Mouse (Mus musculus) MN1 (cell line): ENCODE results near the gene Gpx6.

Source experiments
- DNase-seq: peaks from one replicate; pipeline ENCODE4 v3.0.0-alpha.2; 2016; ENCODE audit warnings: low spot score

Gene Gpx6

GRCm38 (mm10) chr13:21323405-21323804 lies 11.5 kb downstream of the Gpx6 start:
- no peak for DNase-seq

GRCm38 (mm10) chr13:21326191-21326590 lies 14.3 kb downstream of the Gpx6 start:
- peak; percentile 30 for DNase-seq

- DNase-seq, result peak; percentile 79
Measured at GRCm38 (mm10) chr13:21326657-21327211, 14.8 kb downstream of the Gpx6 start.

DNA sequence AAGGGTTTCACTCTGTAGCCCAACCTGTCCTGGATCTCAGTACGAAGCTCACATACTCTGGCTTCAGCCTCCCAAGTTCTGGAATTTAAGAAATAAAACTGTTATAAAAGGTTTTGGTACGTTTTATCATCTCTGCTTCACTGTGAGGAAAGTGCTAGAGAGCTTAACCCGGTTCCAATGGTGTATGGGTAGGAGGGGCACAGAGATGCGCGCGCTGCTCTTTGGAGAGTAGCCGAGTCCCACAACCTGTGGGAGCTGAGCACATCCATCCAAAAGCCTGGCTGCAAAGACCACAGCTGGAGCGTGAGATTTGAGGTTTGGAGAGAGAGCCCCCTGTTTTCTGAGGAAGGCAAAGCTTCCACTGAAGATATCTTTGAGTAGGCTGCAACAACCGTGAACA lies 15.5 kb downstream of the Gpx6 start:
- peak; percentile 11 for DNase-seq

DNA sequence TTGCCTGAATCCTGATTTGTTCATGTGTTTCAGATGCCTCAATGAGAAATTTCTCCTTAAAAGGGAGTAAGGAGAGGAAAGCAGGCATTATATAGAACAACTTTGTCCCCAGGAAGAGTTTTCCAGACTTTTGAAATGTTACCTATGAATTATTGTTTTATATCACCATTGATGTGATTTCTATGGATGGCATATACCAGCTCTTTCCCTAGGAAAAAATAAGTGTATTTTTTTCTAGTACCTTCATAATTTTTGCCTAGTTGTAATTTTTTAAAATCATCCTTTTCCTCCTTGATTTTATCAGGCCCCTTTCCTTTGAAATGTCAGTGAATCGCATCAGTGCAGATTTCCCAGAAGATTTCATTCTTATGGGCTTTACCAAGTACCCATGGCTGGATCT lies 34.7 kb downstream of the Gpx6 start, which contains the start of gene Olfr1367:
Olfr1367 (plus strand) TSS at position 301 of the 400 bp plus-strand sequence.
- DNase-seq, result no peak

DNA sequence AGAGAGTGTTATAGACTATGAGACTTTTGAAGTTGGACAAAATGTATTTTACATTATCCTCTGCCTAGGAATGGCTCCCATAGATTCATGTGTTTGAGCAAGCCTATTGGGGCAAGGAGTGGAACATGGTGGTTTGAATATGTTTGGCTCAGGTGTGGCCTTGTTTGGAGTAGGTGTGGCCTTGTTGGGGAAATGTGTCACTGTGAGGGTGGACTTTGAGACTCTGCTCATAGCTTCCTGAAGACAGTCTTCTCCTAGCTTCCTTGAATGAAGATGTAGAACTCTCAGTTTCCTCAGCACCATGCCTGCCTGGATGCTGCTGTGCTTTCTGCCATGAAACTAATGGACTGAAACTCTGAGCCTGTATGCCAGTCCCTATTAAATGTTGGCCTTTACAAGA lies 38.7 kb downstream of the Gpx6 start:
- no peak for DNase-seq

- peak; percentile 90 for DNase-seq
Measured at GRCm38 (mm10) chr13:21362621-21363248, 50.8 kb downstream of the Gpx6 start, which contains the start of gene Zscan12. Zscan12 (plus strand) TSS chr13:21362820.

DNA sequence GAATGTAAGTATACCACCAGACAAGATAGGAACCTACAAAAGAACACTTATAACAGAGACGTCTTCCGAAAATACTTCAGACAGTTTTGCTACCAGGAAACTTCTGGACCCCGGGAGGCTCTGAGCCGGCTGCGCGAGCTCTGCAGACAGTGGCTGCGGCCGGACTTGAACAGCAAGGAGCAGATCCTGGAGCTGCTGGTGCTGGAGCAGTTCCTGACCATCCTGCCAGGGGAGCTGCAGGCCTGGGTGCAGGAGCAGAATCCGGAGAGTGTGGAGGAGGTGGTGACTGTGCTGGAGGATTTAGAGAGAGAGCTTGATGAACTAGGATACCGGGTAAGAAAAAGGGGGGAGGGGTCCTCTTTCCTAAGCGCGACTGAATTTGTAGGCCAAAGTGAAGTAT lies 51.8 kb downstream of the Gpx6 start:
- DNase-seq, result no peak

DNA sequence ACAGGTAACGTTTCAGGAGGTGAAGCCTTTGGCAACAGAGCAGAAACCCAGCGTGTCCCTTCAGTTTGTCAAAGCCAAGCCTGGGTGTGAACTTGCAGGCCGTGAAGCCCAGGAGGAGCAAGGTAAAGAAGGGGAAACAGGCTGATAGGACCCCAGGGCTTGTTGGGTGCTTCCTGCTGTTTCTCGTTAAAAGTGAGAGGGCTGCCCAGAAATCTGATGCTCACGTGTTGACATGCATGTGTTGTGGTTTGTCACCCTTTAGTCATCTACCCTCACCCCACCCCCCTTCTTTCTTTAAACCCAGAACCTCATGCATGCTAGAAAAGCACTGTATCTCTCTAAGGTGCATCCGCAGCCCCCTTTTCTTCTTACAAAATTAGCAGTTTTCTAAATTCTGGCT lies 54.7 kb downstream of the Gpx6 start:
- DNase-seq, result no peak
